Mouse (Mus musculus) cerebellum, adult 8-10 months (tissue): Measurements from ENCODE around the gene Klhl26.

Source experiments
- DNase-seq: peaks from one replicate; pipeline ENCODE4 v3.0.0; 2022

The Klhl26 gene

GRCm38 (mm10) chr8:70500386-70501301 is 23.9 kb upstream of the Klhl26 start:
- peak; percentile 69 for DNase-seq

- DNase-seq = no peak
Measured at GRCm38 (mm10) chr8:70495771-70496062, 18.9 kb upstream of the Klhl26 start.

- DNase-seq = no peak
Measured at GRCm38 (mm10) chr8:70495001-70495770, 18.4 kb upstream of the Klhl26 start.

GRCm38 (mm10) chr8:70494416-70494945 is 17.7 kb upstream of the Klhl26 start:
- no peak for DNase-seq

GRCm38 (mm10) chr8:70493692-70494415 is 17.1 kb upstream of the Klhl26 start:
- DNase-seq = no peak

- DNase-seq = no peak
Measured at GRCm38 (mm10) chr8:70492664-70493640, 16.2 kb upstream of the Klhl26 start, which contains the start of gene Crlf1. Crlf1 (plus strand) TSS chr8:70493158.

GRCm38 (mm10) chr8:70490880-70491495 is 14.2 kb upstream of the Klhl26 start:
- no peak for DNase-seq

GRCm38 (mm10) chr8:70490061-70490879 is 13.5 kb upstream of the Klhl26 start:
- DNase-seq = no peak

- no peak for DNase-seq
Measured at GRCm38 (mm10) chr8:70489576-70489975, 12.8 kb upstream of the Klhl26 start.

- DNase-seq = no peak
Measured at GRCm38 (mm10) chr8:70488931-70489470, 12.2 kb upstream of the Klhl26 start.

- DNase-seq = no peak
Measured at GRCm38 (mm10) chr8:70487993-70488796, 11.4 kb upstream of the Klhl26 start.

- peak; percentile 74 for DNase-seq
Measured at GRCm38 (mm10) chr8:70486941-70487520, 10.3 kb upstream of the Klhl26 start, which contains the start of gene Tmem59l. Tmem59l (minus strand) TSS chr8:70487358.

- DNase-seq = peak; percentile 65
Measured at GRCm38 (mm10) chr8:70486191-70486681, 9.5 kb upstream of the Klhl26 start.

- no peak for DNase-seq
Measured at GRCm38 (mm10) chr8:70482943-70483342, 6.2 kb upstream of the Klhl26 start.

GRCm38 (mm10) chr8:70481908-70482307 is 5.1 kb upstream of the Klhl26 start:
- no peak for DNase-seq

GRCm38 (mm10) chr8:70477269-70477982 is 658 bp upstream of the Klhl26 start:
- DNase-seq = no peak

GRCm38 (mm10) chr8:70471856-70472255 is 4.9 kb downstream of the Klhl26 start:
- peak; percentile 57 for DNase-seq

GRCm38 (mm10) chr8:70469938-70470337 is 6.8 kb downstream of the Klhl26 start:
- DNase-seq = no peak
